Mouse (Mus musculus) midbrain, embryonic 15.5 days (tissue): Measurements from ENCODE around the gene Elmo2. TPM values are rescaled to one million over a fixed set of nuclear protein-coding genes. Genes with fewer than 3 reads are reported as not detected.

ENCODE experiments used
- ATAC-seq: fragments of 200-750 bp; cut with Nextera tagmentation; replicated peaks from 2 replicates; pipeline ENCODE4 v1.8.0; 2017; ENCODE audit warnings: moderate TSS enrichment
- H3K27ac ChIP-seq: fragments of 300-500 bp; sonication (generic); 2 replicates; pipeline ENCODE4 v1.5.1; 2015; ENCODE audit warnings: mild to moderate bottlenecking, inconsistent platforms
- H3K27me3 ChIP-seq: fragments of 300-500 bp; sonication (generic); replicated peaks from 2 replicates; pipeline ENCODE4 v1.6.1; 2015; ENCODE audit warnings: inconsistent platforms
- H3K36me3 ChIP-seq: fragments of 300-500 bp; sonication (generic); replicated peaks from 2 replicates; pipeline ENCODE4 v1.6.1; 2015; ENCODE audit warnings: inconsistent platforms
- H3K4me1 ChIP-seq: fragments of 300-500 bp; sonication (generic); 2 replicates; pipeline ENCODE4 v1.6.1; 2015; ENCODE audit warnings: inconsistent platforms
- H3K4me2 ChIP-seq: fragments of 300-500 bp; sonication (generic); 2 replicates; pipeline ENCODE4 v1.6.1; 2015; ENCODE audit warnings: inconsistent platforms, mild to moderate bottlenecking, moderate library complexity
- H3K4me3 ChIP-seq: fragments of 300-500 bp; sonication (generic); 2 replicates; pipeline ENCODE4 v1.5.1; 2015; ENCODE audit warnings: mild to moderate bottlenecking, inconsistent platforms
- H3K9ac ChIP-seq: fragments of 300-500 bp; sonication (generic); 2 replicates; pipeline ENCODE4 v1.6.1; 2015; ENCODE audit warnings: mild to moderate bottlenecking, inconsistent platforms
- H3K9me3 ChIP-seq: fragments of 300-500 bp; sonication (generic); 2 replicates; pipeline ENCODE4 v1.6.1; 2016; ENCODE audit warnings: inconsistent platforms
- WGBS: fragments of 180-500 bp; shearing (Covaris S2); methylation state at CpG from one replicate; pipeline ENCODE4 v1.1.7; 2015; ENCODE audit warnings: mixed read lengths; 5-methylcytosine and 5-hydroxymethylcytosine counted together
- polyA plus RNA-seq: library from polyadenylated mRNA; unstranded; fragments of >200 nt; fragmentation: Nextera tagmentation; extraction: Ambion mirVana; gene quantifications from 2 replicates; pipeline ENCODE4 v1.2.1, GENCODE M21; 2015

Elmo2 gene
- polyA plus RNA-seq = 111 and 115 TPM in 2 replicates

- H3K4me1 ChIP-seq = peaks cover 47% of the 10 kb centered on the region
- peak within 1 kb of the TSS; percentile 94 for H3K27ac ChIP-seq
- H3K4me2 ChIP-seq = peak within 1 kb of the TSS; percentile 85
- under 1% methylated on average over 55 of the region's 55 CpGs for WGBS
- no peaks in the 10 kb centered on the region for H3K9me3 ChIP-seq
- no peaks in the 10 kb centered on the region for H3K36me3 ChIP-seq
- ATAC-seq = peak; percentile 98
- no peaks in the 10 kb centered on the region for H3K27me3 ChIP-seq
- peak within 1 kb of the TSS; percentile 90 for H3K9ac ChIP-seq
- peak within 1 kb of the TSS; percentile 89 for H3K4me3 ChIP-seq
Observed at GRCm38 (mm10) chr2:165326304-165327190, at the start of gene Elmo2. TSS of gene Elmo2 (minus strand) at chr2:165326479.

GRCm38 (mm10) chr2:165376001-165376400 lies 49.7 kb upstream of the Elmo2 start:
- peaks cover 13% of the 10 kb centered on the region for H3K4me1 ChIP-seq
- H3K9ac ChIP-seq = no peak overlapping the region
- H3K36me3 ChIP-seq = peaks cover 18% of the 10 kb centered on the region
- no peak overlapping the region for H3K27ac ChIP-seq
- H3K27me3 ChIP-seq = no peaks in the 10 kb centered on the region
- no peak overlapping the region for H3K4me2 ChIP-seq
- H3K9me3 ChIP-seq = no peaks in the 10 kb centered on the region
- H3K4me3 ChIP-seq = no peak overlapping the region
- WGBS = 66% methylated on average over 4 of the region's 4 CpGs
- no peak for ATAC-seq

GRCm38 (mm10) chr2:165375478-165375877 lies 49.2 kb upstream of the Elmo2 start:
- H3K9ac ChIP-seq = no peak overlapping the region
- H3K4me3 ChIP-seq = no peak overlapping the region
- H3K27me3 ChIP-seq = no peaks in the 10 kb centered on the region
- H3K36me3 ChIP-seq = peaks cover 13% of the 10 kb centered on the region
- no peak overlapping the region for H3K4me2 ChIP-seq
- 88% methylated on average over 5 of the region's 5 CpGs for WGBS
- H3K27ac ChIP-seq = no peak overlapping the region
- peaks cover 13% of the 10 kb centered on the region for H3K4me1 ChIP-seq
- ATAC-seq = no peak
- H3K9me3 ChIP-seq = no peaks in the 10 kb centered on the region

- Histone ChIP-seq H3K4me1 (peaks cover 19% of the 10 kb centered on the region), H3K27me3 (no peaks in the 10 kb centered on the region), H3K9ac (no peak overlapping the region), H3K9me3 (no peaks in the 10 kb centered on the region), H3K4me3 (no peak overlapping the region), H3K27ac (no peak overlapping the region), H3K4me2 (peak overlapping the region; percentile 32), H3K36me3 (no peaks in the 10 kb centered on the region)
- ATAC-seq = no peak
- WGBS = 18% methylated on average over 3 of the region's 3 CpGs
Observed at GRCm38 (mm10) chr2:165371066-165371465, 44.8 kb upstream of the Elmo2 start.

GRCm38 (mm10) chr2:165370348-165370747 lies 44.1 kb upstream of the Elmo2 start:
- Histone ChIP-seq H3K27me3 (no peaks in the 10 kb centered on the region), H3K27ac (no peak overlapping the region), H3K4me1 (peaks cover 19% of the 10 kb centered on the region), H3K9ac (no peak overlapping the region), H3K36me3 (no peaks in the 10 kb centered on the region), H3K9me3 (no peaks in the 10 kb centered on the region), H3K4me3 (no peak overlapping the region), H3K4me2 (no peak overlapping the region)
- WGBS = 81% methylated on average over 3 of the region's 3 CpGs
- no peak for ATAC-seq

GRCm38 (mm10) chr2:165368496-165368895 lies 42.2 kb upstream of the Elmo2 start, which contains the start of gene Zfp663:
TSS of gene Zfp663 (minus strand) at chr2:165368729.
- H3K4me3 ChIP-seq = peak within 1 kb of the TSS; percentile 60
- WGBS = under 1% methylated on average over 27 of the region's 27 CpGs
- no peaks in the 10 kb centered on the region for H3K27me3 ChIP-seq
- peaks cover 23% of the 10 kb centered on the region for H3K4me1 ChIP-seq
- peak; percentile 64; the same call in 1 of the 2 replicates for ATAC-seq
- H3K27ac ChIP-seq = peak within 1 kb of the TSS; percentile 86
- H3K36me3 ChIP-seq = no peaks in the 10 kb centered on the region
- peak within 1 kb of the TSS; percentile 82 for H3K4me2 ChIP-seq
- peak within 1 kb of the TSS; percentile 90 for H3K9ac ChIP-seq
- no peaks in the 10 kb centered on the region for H3K9me3 ChIP-seq

- WGBS = under 1% methylated on average over 13 of the region's 13 CpGs
Observed at GRCm38 (mm10) chr2:165367868-165368439, 41.7 kb upstream of the Elmo2 start.

GRCm38 (mm10) chr2:165367047-165367520 lies 40.8 kb upstream of the Elmo2 start:
- H3K9ac ChIP-seq = 0 out of 2 replicates have a peak overlapping the region, but pooled peaks have one; percentile 8
- H3K4me1 ChIP-seq = peaks cover 23% of the 10 kb centered on the region
- H3K36me3 ChIP-seq = no peaks in the 10 kb centered on the region
- H3K4me2 ChIP-seq = peak overlapping the region; percentile 82
- H3K27me3 ChIP-seq = no peaks in the 10 kb centered on the region
- no peaks in the 10 kb centered on the region for H3K9me3 ChIP-seq
- H3K4me3 ChIP-seq = peak overlapping the region; percentile 9; the same call in 1 of the 2 replicates
- H3K27ac ChIP-seq = no peak overlapping the region
- no peak for ATAC-seq
- WGBS = 12% methylated on average over 6 of the region's 8 CpGs

More at GRCm38 (mm10) chr2:165367868-165368439, 41.7 kb upstream of the Elmo2 start:
- peak; percentile 50 for ATAC-seq
- no peaks in the 10 kb centered on the region for H3K27me3 ChIP-seq
- peak overlapping the region; percentile 86 for H3K27ac ChIP-seq
- no peaks in the 10 kb centered on the region for H3K36me3 ChIP-seq
- peak overlapping the region; percentile 90 for H3K9ac ChIP-seq
- H3K4me3 ChIP-seq = peak overlapping the region; percentile 60
- H3K9me3 ChIP-seq = no peaks in the 10 kb centered on the region
- H3K4me2 ChIP-seq = peak overlapping the region; percentile 82
- peaks cover 23% of the 10 kb centered on the region for H3K4me1 ChIP-seq

- Histone ChIP-seq H3K27ac (no peak overlapping the region), H3K4me1 (peaks cover 23% of the 10 kb centered on the region), H3K36me3 (no peaks in the 10 kb centered on the region), H3K27me3 (no peaks in the 10 kb centered on the region), H3K9me3 (no peaks in the 10 kb centered on the region), H3K4me2 (no peak overlapping the region), H3K9ac (no peak overlapping the region), H3K4me3 (no peak overlapping the region; the same call in 1 of the 2 replicates)
- WGBS = 14% methylated on average over 21 of the region's 21 CpGs
- no peak for ATAC-seq
Observed at GRCm38 (mm10) chr2:165364334-165365091, 38.2 kb upstream of the Elmo2 start.

GRCm38 (mm10) chr2:165363282-165363681 lies 37.0 kb upstream of the Elmo2 start:
- Histone ChIP-seq H3K4me2 (no peak overlapping the region), H3K4me3 (no peak overlapping the region), H3K9me3 (no peaks in the 10 kb centered on the region), H3K27ac (no peak overlapping the region), H3K4me1 (peaks cover 18% of the 10 kb centered on the region), H3K27me3 (no peaks in the 10 kb centered on the region), H3K36me3 (no peaks in the 10 kb centered on the region), H3K9ac (no peak overlapping the region)
- 90% methylated on average over 6 of the region's 6 CpGs for WGBS
- ATAC-seq = no peak

- Histone ChIP-seq H3K9me3 (no peaks in the 10 kb centered on the region), H3K27me3 (no peaks in the 10 kb centered on the region), H3K27ac (no peak overlapping the region), H3K4me2 (no peak overlapping the region), H3K36me3 (no peaks in the 10 kb centered on the region), H3K4me3 (no peak overlapping the region), H3K4me1 (peaks cover 4% of the 10 kb centered on the region; the same call in 1 of the 2 replicates), H3K9ac (no peak overlapping the region)
- 0 out of 2 replicates have a peak, but pooled peaks have one; percentile 65 for ATAC-seq
- WGBS = 0% methylated on average over 1 of the region's 1 CpGs
Observed at GRCm38 (mm10) chr2:165360861-165361260, 34.6 kb upstream of the Elmo2 start.
